Mouse (Mus musculus) ovary, adult 2 months (tissue): Measurements from ENCODE around the gene Slco6c1. TPM values are rescaled to one million over a fixed set of nuclear protein-coding genes. Genes with fewer than 3 reads are reported as not detected.

ENCODE experiments used
- polyA plus RNA-seq: library from polyadenylated mRNA; depleted of rRNA; stranded (reverse); fragments of >200 nt; gene quantifications from 2 replicates; pipeline ENCODE4 v1.2.3, GENCODE M21; 2012; rRNA removed

Slco6c1 gene
- polyA plus RNA-seq, result not detected in 2 replicates

GRCm38 (mm10) chr1:97128201-97128600 lies at the start of gene Slco6c1:
TSS of gene Slco6c1 (minus strand) at chr1:97128301.

